Mouse (Mus musculus) bone marrow macrophage, adult 2 months (primary cell): ENCODE data around the gene Crygc.

Source experiments
- CTCF ChIP-seq: IDR thresholded peaks from 2 replicates; pipeline ENCODE4 v1.5.1; 2012; ENCODE audit warnings: low read depth, mild to moderate bottlenecking, low read length, moderate library complexity
- POLR2A ChIP-seq: IDR thresholded peaks from 2 replicates; pipeline ENCODE4 v1.6.1; 2012; ENCODE audit warnings: mild to moderate bottlenecking, low read depth, low read length, borderline replicate concordance

- TF ChIP-seq CTCF (no peak), POLR2A (no peak)
Observed at GRCm38 (mm10) chr1:65091566-65091965, 18.1 kb upstream of the Crygc start.
